Mouse (Mus musculus) myocyte (in vitro differentiated cells): ENCODE data around the gene Ube2m.

Experiments
- E2F4 ChIP-seq: IDR thresholded peaks from one replicate; pipeline ENCODE4 v1.6.1; 2011; ENCODE audit warnings: mild to moderate bottlenecking, control low read depth, moderate library complexity; ENCODE audit not compliant: insufficient read depth
- MAX ChIP-seq: IDR thresholded peaks from one replicate; pipeline ENCODE4 v1.6.1; 2011; ENCODE audit warnings: low read depth, mild to moderate bottlenecking, control low read depth
- MYOD1 ChIP-seq, 3 experiments: IDR thresholded peaks; one replicate each; pipeline ENCODE4 v1.6.1; 2011; ENCODE audit warnings: control low read depth in 2 of 3, low read depth in 2 of 3, mild to moderate bottlenecking in 2 of 3, moderate library complexity in 1 of 3; ENCODE audit not compliant: insufficient read length in 2 of 3, control insufficient read depth in 1 of 3
- MYOG ChIP-seq, 3 experiments: IDR thresholded peaks; one replicate each; pipeline ENCODE4 v1.6.1; 2011; ENCODE audit warnings: control low read depth in 2 of 3, low read depth in 2 of 3, mild to moderate bottlenecking in 2 of 3; ENCODE audit not compliant: insufficient read length in 2 of 3, control insufficient read depth in 1 of 3, insufficient read depth in 1 of 3
- POLR2A ChIP-seq: IDR thresholded peaks from one replicate; pipeline ENCODE4 v1.6.1; 2011; ENCODE audit warnings: low read depth, mild to moderate bottlenecking, control low read depth, moderate library complexity; ENCODE audit not compliant: insufficient read length
- TCF3 ChIP-seq: IDR thresholded peaks from one replicate; pipeline ENCODE4 v1.6.1; 2011; ENCODE audit warnings: low read depth, control low read depth; ENCODE audit not compliant: insufficient read length

- no peak for TF ChIP-seq MYOG (IDR thresholded peaks at IDR 0.05; ENCODE audit: control insufficient read depth in 1 of 3, insufficient read depth in 1 of 3, insufficient read length in 2 of 3, low read depth in 2 of 3)
- TF ChIP-seq E2F4, result no peak
- TF ChIP-seq POLR2A, result no peak
- no peak for TF ChIP-seq MYOD1 (IDR thresholded peaks at IDR 0.05; ENCODE audit: control insufficient read depth in 1 of 3, insufficient read length in 2 of 3, low read depth in 2 of 3)
- TF ChIP-seq MAX, result no peak
- TF ChIP-seq TCF3, result no peak
Observed at GRCm38 (mm10) chr7:13006011-13006410, 32.1 kb downstream of the Ube2m start.
